Mouse (Mus musculus) kidney, adult 2 months (tissue): Measurements from ENCODE around the gene Pdcd10.

Experiments used
- CTCF ChIP-seq: fragments of 200-500 bp; conservative IDR thresholded peaks from 2 replicates; pipeline ENCODE4 v1.5.1; 2011; ENCODE audit warnings: low read depth, mild to moderate bottlenecking, control low read depth, low read length, moderate library complexity, mixed read lengths; ENCODE audit not compliant: insufficient read depth, insufficient read length
- POLR2A ChIP-seq: fragments of 200-500 bp; IDR thresholded peaks from one replicate; pipeline ENCODE4 v1.6.1; 2011; ENCODE audit warnings: low read depth, low read length, control low read depth

- TF ChIP-seq CTCF (no peak), POLR2A (no peak)
Observed at GRCm38 (mm10) chr3:75492913-75493312, 63.7 kb downstream of the Pdcd10 start.
